Mouse (Mus musculus) lung, embryonic 15.5 days (tissue): ENCODE data around the gene Ntrk2. TPM values are rescaled to one million over a fixed set of nuclear protein-coding genes. Genes with fewer than 3 reads are reported as not detected.

Experiments used
- ATAC-seq: fragments of 200-750 bp; cut with Nextera tagmentation; 2 replicates; pipeline ENCODE4 v1.8.0; 2017; ENCODE audit warnings: moderate number of reproducible peaks, borderline replicate concordance; ENCODE audit not compliant: low FRiP score, low TSS enrichment; ENCODE audit errors: extremely low read depth
- H3K27ac ChIP-seq: fragments of 300-500 bp; sonication (generic); 2 replicates; pipeline ENCODE4 v1.5.1; 2015; ENCODE audit warnings: moderate library complexity, mild to moderate bottlenecking, inconsistent platforms
- H3K27me3 ChIP-seq: fragments of 300-500 bp; sonication (generic); 2 replicates; pipeline ENCODE4 v1.6.1; 2015; ENCODE audit warnings: inconsistent platforms
- H3K36me3 ChIP-seq: fragments of 300-500 bp; sonication (generic); 2 replicates; pipeline ENCODE4 v1.6.1; 2015; ENCODE audit warnings: inconsistent platforms
- H3K4me1 ChIP-seq: fragments of 300-500 bp; sonication (generic); 2 replicates; pipeline ENCODE4 v1.6.1; 2015; ENCODE audit warnings: inconsistent platforms
- H3K4me2 ChIP-seq: fragments of 300-500 bp; sonication (generic); 2 replicates; pipeline ENCODE4 v1.6.1; 2015; ENCODE audit warnings: inconsistent platforms, mild to moderate bottlenecking, moderate library complexity
- H3K4me3 ChIP-seq: fragments of 300-500 bp; sonication (generic); 2 replicates; pipeline ENCODE4 v1.5.1; 2015; ENCODE audit warnings: mild to moderate bottlenecking, inconsistent platforms
- H3K9ac ChIP-seq: fragments of 300-500 bp; sonication (generic); 2 replicates; pipeline ENCODE4 v1.6.1; 2015; ENCODE audit warnings: inconsistent platforms
- H3K9me3 ChIP-seq: fragments of 300-500 bp; sonication (generic); 2 replicates; pipeline ENCODE4 v1.6.1; 2016; ENCODE audit warnings: inconsistent platforms
- WGBS: fragments of 180-500 bp; shearing (Covaris S2); methylation state at CpG from one replicate; pipeline ENCODE4 v1.1.7; 2015; 5-methylcytosine and 5-hydroxymethylcytosine counted together
- polyA plus RNA-seq: library from polyadenylated mRNA; unstranded; fragments of >200 nt; fragmentation: Nextera tagmentation; extraction: Ambion mirVana; gene quantifications from 2 replicates; pipeline ENCODE4 v1.2.1, GENCODE M21; 2015

Gene Ntrk2
- polyA plus RNA-seq, 1 experiment from 2014 or later = 3.8 TPM

DNA sequence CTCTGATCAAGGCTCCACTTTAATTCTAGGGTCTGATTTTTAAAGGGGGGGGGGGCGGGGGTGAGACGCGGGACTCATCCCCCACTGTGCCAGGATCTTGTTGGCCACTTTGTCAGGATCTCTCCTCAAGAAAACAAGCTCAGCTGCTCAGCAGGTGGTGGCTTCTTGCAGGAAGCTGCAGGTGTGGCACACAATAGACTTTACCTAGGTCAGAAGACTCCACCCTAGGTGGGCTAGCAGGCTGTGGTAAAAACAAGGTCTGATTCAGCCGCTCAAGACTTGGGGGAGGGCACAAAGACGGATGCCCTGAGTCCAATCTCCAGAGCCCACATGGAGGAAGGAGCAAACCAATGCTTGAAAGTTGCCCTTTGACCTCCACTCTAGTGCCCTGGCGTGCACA lies 148.4 kb downstream of the Ntrk2 start:
- H3K9ac ChIP-seq = no peak overlapping the region
- no peak overlapping the region for H3K27ac ChIP-seq
- H3K4me2 ChIP-seq = no peak overlapping the region
- H3K36me3 ChIP-seq = no peaks in the 10 kb centered on the region
- WGBS = 14% methylated on average over 6 of the region's 6 CpGs
- no peaks in the 10 kb centered on the region for H3K9me3 ChIP-seq
- H3K4me3 ChIP-seq = no peak overlapping the region
- ATAC-seq = no peak
- H3K4me1 ChIP-seq = no peaks in the 10 kb centered on the region
- H3K27me3 ChIP-seq = 0 out of 2 replicates have a peak, but pooled peaks cover 4% of the 10 kb centered on the region

DNA sequence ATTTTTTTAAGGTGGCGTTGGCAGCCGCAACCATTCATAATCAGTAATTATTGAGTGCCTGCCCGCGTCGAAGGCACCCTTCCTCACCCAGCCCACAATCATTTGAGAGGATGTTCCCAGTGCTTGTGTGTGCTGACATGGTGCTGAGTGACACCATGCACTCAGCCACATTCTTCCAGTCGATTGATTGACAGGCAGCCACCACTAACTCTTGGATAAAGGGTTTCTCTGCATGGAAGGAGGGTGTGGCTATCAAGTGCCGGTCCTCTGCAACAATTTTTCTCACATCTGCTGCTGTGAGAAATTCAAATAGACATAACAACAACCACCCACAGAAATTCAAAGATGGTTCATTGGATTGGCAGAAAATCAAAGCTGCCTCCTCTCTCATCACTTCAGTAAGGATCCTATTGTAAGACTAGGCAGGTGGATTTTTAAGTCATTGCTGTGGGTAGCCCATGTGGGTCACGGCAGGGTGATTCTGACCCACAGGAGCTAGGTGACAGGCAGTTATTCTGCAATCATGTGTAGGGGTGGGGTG lies 148.9 kb downstream of the Ntrk2 start:
- H3K27me3 ChIP-seq = 0 out of 2 replicates have a peak, but pooled peaks cover 4% of the 10 kb centered on the region
- ATAC-seq = no peak
- 48% methylated on average over 8 of the region's 8 CpGs for WGBS

DNA sequence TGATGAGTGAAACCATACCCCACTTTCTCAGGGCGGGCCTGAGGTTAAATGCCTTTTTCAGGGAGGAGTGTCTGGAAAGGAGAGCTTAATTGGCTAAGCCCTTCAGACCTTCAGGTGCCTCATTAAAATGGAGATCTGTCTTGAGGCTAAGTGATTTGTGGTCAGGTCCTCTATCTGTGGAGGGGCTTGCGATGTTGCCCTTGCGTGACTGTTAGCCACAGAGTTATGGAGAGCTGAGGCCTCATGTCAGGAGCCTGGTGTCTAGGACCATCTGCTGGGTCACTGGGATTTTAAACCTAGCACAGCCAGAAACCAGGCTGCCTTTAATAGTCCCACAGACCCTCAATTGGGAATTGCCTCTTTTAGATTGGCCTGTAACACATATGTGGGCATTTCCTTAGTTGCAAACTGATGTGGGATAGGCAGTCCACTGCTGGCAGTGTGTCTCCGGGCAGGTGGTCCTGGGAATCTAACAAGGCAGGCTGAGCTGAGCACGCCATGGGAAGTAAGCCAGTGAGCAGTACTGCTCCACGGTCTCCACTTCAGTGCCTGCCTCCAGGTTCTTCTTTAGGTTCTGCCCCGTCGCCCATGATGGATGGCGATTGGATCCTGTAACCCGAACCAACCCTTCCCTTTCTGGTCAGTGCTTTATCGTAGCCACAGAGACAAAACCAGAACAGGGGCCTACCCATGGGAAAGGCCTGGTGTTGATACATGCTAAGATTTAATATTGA lies 152.0 kb downstream of the Ntrk2 start:
- H3K27me3 ChIP-seq = 0 out of 2 replicates have a peak, but pooled peaks cover 4% of the 10 kb centered on the region
- WGBS = 72% methylated on average over 11 of the region's 11 CpGs
- no peak overlapping the region for H3K9ac ChIP-seq
- H3K9me3 ChIP-seq = no peaks in the 10 kb centered on the region
- no peak for ATAC-seq
- H3K4me1 ChIP-seq = no peaks in the 10 kb centered on the region
- H3K4me2 ChIP-seq = no peak overlapping the region
- no peak overlapping the region for H3K4me3 ChIP-seq
- no peaks in the 10 kb centered on the region for H3K36me3 ChIP-seq
- H3K27ac ChIP-seq = no peak overlapping the region

More for the DNA sequence above, 148.9 kb downstream of the Ntrk2 start:
- Histone ChIP-seq H3K4me2 (no peak overlapping the region), H3K27ac (no peak overlapping the region), H3K4me3 (no peak overlapping the region), H3K36me3 (no peaks in the 10 kb centered on the region), H3K4me1 (no peaks in the 10 kb centered on the region), H3K9me3 (no peaks in the 10 kb centered on the region), H3K9ac (no peak overlapping the region)

DNA sequence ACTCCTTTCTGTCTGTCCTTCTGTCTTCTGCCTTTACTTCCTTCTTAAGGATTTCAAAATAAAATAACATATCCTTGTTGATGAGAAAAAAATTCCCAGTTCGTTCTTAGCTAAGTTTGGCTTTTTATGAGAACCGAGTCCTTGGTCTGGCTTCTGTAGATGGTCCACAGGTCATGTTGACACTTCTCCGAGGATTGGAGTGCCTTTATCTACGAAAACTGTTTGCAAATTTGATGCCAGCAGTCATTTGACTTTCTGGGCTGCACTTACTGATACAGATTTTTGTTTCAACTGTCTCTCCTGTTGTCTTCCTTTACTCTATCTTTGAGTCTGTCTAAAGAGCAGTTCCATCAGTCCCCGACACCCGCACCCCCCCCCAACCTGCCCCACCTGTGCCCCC lies 154.0 kb downstream of the Ntrk2 start:
- no peak overlapping the region for H3K4me2 ChIP-seq
- 0 out of 2 replicates have a peak, but pooled peaks cover 4% of the 10 kb centered on the region for H3K27me3 ChIP-seq
- ATAC-seq = no peak
- H3K27ac ChIP-seq = no peak overlapping the region
- H3K9me3 ChIP-seq = no peaks in the 10 kb centered on the region
- 46% methylated on average over 6 of the region's 6 CpGs for WGBS
- no peak overlapping the region for H3K4me3 ChIP-seq
- H3K4me1 ChIP-seq = no peaks in the 10 kb centered on the region
- H3K36me3 ChIP-seq = no peaks in the 10 kb centered on the region
- H3K9ac ChIP-seq = no peak overlapping the region

DNA sequence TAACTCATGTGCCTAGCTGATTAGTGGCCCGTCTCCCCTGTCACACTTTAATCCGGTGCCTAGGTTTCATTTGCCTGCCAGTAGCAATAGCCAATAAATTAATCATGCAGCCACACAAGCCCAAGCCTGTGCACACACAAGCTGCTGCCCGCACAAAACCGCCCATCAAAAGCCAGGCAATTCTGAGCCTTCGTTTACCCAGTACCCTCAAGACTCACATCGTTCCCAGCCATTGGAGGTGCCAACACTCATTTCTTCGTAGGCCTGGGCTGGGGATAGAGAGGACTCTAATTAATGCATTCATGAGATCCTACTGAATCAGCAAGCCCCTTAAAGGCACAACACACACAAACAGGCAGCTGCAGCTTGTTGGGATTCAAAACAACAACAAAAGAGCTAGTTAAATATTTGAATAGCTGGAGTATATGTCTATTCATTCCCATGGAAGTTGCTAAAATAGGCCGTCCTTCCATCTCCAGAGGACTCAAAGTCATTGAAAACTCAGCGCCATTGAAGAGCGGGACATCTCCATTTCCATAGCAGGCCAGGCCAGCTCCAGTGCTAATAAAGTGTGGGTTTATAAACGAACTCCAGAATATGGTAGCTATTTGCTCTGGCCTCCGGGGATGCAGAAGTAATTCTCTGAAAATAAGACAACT lies 158.5 kb downstream of the Ntrk2 start:
- no peak for ATAC-seq
- H3K27me3 ChIP-seq = no peaks in the 10 kb centered on the region
- WGBS = 74% methylated on average over 12 of the region's 12 CpGs

DNA sequence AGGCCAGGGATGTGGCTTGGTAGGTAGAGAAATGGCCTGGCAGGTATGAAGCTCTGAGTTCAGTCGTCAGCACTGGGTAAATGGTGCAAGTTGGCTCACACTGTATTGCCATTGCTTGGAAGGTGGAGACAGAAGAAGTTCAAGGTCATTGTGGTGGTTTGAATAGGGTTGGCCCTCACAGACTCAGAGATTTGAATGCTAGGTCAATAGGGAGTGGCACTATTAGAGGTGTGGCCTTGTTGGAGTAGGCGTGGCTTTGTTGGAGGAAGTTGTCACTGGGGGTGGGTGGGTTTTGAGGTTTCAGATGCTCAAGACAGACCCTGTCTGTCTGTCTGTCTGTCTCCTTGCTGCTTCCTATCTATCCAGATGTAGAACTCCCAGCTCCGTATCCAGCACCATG lies 159.5 kb downstream of the Ntrk2 start:
- ATAC-seq = no peak
- 92% methylated on average over 3 of the region's 3 CpGs for WGBS

More for the DNA sequence above, 158.5 kb downstream of the Ntrk2 start:
- Histone ChIP-seq H3K4me2 (no peak overlapping the region), H3K9ac (no peak overlapping the region), H3K4me3 (no peak overlapping the region), H3K4me1 (no peaks in the 10 kb centered on the region), H3K27ac (no peak overlapping the region), H3K36me3 (no peaks in the 10 kb centered on the region), H3K9me3 (no peaks in the 10 kb centered on the region)

DNA sequence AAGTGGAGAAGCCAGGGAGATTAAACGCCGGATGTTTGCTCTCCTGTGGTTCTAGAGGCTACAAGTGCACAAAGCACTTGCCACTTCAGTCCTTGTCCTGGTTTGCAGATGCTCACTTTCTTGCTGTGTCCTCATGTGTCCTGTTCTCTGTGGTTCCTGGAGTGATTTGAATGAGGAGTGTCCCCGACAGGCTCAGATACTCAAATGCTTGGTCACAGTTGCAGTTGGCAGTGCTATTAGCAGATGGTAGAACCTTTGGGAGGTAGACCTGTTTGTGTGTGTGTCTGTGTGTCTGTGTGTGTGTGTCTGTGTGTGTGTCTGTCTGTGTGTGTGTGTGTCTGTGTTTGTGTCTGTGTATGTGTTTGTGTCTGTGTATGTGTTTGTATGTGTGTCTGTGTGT lies 160.1 kb downstream of the Ntrk2 start:
- H3K9ac ChIP-seq = no peak overlapping the region

More for the DNA sequence above, 159.5 kb downstream of the Ntrk2 start:
- H3K4me3 ChIP-seq = no peak overlapping the region
- H3K36me3 ChIP-seq = no peaks in the 10 kb centered on the region
- no peaks in the 10 kb centered on the region for H3K9me3 ChIP-seq
- H3K4me1 ChIP-seq = no peaks in the 10 kb centered on the region
- H3K27me3 ChIP-seq = no peaks in the 10 kb centered on the region
- no peak overlapping the region for H3K27ac ChIP-seq
- H3K4me2 ChIP-seq = no peak overlapping the region
- no peak overlapping the region for H3K9ac ChIP-seq

DNA sequence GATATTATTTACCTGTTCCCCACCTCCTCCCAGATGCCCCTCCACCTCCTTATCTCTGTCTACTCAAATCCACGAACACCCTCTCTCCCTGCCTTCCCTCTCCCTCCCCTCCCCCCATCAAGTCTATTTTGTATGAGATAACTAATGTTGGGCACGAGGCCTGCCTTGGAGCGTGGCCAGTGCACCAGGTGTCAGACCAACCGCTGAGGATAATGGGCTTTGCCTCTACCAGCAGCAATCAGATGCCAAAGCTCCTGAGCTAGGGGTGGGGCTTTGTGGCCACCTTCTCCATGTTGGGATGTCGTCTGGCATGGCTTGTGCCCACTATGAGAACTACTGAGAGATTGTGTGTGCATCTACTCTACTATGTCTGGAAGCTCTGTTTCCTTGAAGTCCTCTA lies 161.8 kb downstream of the Ntrk2 start:
- 31% methylated on average over 5 of the region's 5 CpGs for WGBS
- Histone ChIP-seq H3K9me3 (no peaks in the 10 kb centered on the region), H3K36me3 (no peaks in the 10 kb centered on the region), H3K4me2 (no peak overlapping the region), H3K9ac (no peak overlapping the region), H3K27me3 (no peaks in the 10 kb centered on the region), H3K4me3 (no peak overlapping the region), H3K4me1 (no peaks in the 10 kb centered on the region), H3K27ac (no peak overlapping the region)
- ATAC-seq = no peak

More for the DNA sequence above, 160.1 kb downstream of the Ntrk2 start:
- Histone ChIP-seq H3K9me3 (no peaks in the 10 kb centered on the region), H3K36me3 (no peaks in the 10 kb centered on the region), H3K27me3 (no peaks in the 10 kb centered on the region), H3K4me2 (no peak overlapping the region), H3K27ac (no peak overlapping the region), H3K4me1 (no peaks in the 10 kb centered on the region), H3K4me3 (no peak overlapping the region)
- 60% methylated on average over 3 of the region's 3 CpGs for WGBS
- no peak for ATAC-seq

DNA sequence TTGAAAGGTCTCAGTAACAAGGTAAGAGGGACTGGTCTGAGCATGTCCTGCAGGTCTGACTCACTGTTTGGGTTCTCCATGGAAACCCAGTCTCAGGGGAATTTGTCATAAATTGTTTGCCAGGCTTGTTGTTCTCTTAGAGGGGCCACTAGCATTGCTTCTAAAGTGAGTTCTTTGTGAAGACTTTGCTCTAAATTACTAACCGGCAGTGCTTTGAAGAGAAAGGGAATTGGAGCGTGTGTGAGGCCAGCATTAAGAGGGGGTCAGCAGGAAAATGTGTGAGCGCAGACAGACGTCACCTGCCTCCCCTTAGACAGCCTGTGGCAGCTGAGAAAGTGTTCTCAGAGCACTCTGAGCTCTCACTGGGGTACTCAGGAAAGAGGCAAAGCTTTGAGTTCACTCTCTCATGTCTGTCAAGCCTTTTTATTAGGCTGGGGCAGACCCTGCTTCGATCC lies 165.1 kb downstream of the Ntrk2 start:
- Histone ChIP-seq H3K4me2 (no peak overlapping the region), H3K9me3 (no peaks in the 10 kb centered on the region), H3K27ac (no peak overlapping the region), H3K9ac (no peak overlapping the region), H3K4me3 (no peak overlapping the region), H3K36me3 (no peaks in the 10 kb centered on the region), H3K27me3 (no peaks in the 10 kb centered on the region), H3K4me1 (no peaks in the 10 kb centered on the region)
- ATAC-seq = no peak
- 32% methylated on average over 5 of the region's 5 CpGs for WGBS

DNA sequence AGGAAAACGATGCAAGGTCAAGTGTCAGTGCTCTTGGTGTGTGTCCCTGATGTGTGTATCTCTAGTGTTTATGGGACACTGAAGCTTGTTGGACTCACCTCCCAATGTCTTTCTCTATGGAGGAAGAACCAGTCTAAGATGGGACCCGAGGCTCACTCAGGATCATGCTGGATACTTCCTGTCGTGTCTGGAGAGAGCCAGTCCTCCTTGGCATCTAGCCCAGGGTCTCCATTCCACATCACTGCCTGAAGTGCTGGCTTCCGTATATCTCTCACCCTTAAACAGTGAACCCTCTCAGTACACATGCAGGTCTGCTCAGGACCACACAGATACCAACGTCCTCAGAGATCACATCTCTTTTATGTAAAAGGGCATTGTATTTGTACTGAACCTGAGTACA lies 166.1 kb downstream of the Ntrk2 start:
- H3K9ac ChIP-seq = no peak overlapping the region
- no peak overlapping the region for H3K27ac ChIP-seq
- ATAC-seq = no peak
- H3K9me3 ChIP-seq = no peaks in the 10 kb centered on the region
- no peaks in the 10 kb centered on the region for H3K4me1 ChIP-seq
- WGBS = 21% methylated on average over 5 of the region's 5 CpGs
- H3K4me3 ChIP-seq = no peak overlapping the region
- no peaks in the 10 kb centered on the region for H3K27me3 ChIP-seq
- no peak overlapping the region for H3K4me2 ChIP-seq
- no peaks in the 10 kb centered on the region for H3K36me3 ChIP-seq

DNA sequence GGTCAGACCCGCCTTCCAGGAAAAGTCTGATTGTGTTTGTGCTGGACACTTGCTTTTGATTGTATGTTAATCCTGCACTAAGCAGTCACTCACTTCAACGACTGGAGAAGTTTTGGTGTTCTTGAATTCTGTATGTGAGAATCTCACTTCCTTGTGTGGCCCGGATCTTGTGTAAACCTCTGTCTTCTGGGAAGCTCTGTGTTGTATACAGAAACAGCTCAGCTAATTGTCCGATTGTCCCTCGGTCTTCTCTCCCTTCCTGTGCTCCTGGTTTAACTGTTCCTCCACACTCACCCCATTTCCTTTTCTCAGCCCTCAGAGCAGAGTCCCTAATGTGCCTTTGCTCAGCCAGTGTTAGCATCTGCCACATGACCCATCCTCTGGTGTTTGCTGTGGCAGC lies 190.1 kb downstream of the Ntrk2 start:
- Histone ChIP-seq H3K4me3 (no peak overlapping the region), H3K9me3 (no peaks in the 10 kb centered on the region), H3K9ac (no peak overlapping the region), H3K4me2 (no peak overlapping the region), H3K27ac (no peak overlapping the region), H3K27me3 (no peaks in the 10 kb centered on the region), H3K4me1 (no peaks in the 10 kb centered on the region; the same call in 1 of the 2 replicates), H3K36me3 (no peaks in the 10 kb centered on the region)
- WGBS = 40% methylated on average over 5 of the region's 5 CpGs
- no peak for ATAC-seq

DNA sequence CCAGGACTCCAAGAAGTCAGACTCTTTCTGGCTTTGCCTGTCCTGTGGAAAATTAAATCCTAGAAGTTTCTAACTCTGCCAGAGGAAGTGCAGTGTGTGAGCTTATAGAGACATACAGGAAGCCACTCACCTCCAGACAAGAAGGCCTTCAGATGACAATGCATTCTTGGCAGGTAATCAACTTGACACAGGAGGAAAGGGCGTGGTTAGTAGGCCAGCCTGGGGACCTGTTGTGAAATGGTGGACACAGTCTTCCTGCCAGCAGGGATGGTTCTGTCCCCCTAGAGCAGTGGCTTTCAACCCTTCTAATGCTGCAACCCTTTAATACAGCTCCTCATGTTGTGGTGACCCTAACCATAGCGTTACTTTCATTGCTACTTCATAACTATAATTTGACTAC lies 191.4 kb downstream of the Ntrk2 start:
- no peaks in the 10 kb centered on the region for H3K36me3 ChIP-seq
- H3K27me3 ChIP-seq = no peaks in the 10 kb centered on the region
- 83% methylated on average over 2 of the region's 2 CpGs for WGBS
- ATAC-seq = no peak
- no peak overlapping the region for H3K27ac ChIP-seq
- H3K4me1 ChIP-seq = no peaks in the 10 kb centered on the region; the same call in 1 of the 2 replicates
- no peak overlapping the region for H3K4me3 ChIP-seq
- no peak overlapping the region for H3K4me2 ChIP-seq
- H3K9ac ChIP-seq = no peak overlapping the region
- H3K9me3 ChIP-seq = no peaks in the 10 kb centered on the region
